Mouse (Mus musculus): ENCODE measurements at regions not wholly inside any gene's neighbourhood (a gene's known extent, or its start where the extent isn't known, plus 50 kb on each side); places are given as distances from the start of the nearest gene placed in this dataset.
"Not testable (repeated sequence)": the region's sequence is repeated elsewhere in the genome, so short reads cannot be mapped to it uniquely, and the experiment has no call there.

DNA sequence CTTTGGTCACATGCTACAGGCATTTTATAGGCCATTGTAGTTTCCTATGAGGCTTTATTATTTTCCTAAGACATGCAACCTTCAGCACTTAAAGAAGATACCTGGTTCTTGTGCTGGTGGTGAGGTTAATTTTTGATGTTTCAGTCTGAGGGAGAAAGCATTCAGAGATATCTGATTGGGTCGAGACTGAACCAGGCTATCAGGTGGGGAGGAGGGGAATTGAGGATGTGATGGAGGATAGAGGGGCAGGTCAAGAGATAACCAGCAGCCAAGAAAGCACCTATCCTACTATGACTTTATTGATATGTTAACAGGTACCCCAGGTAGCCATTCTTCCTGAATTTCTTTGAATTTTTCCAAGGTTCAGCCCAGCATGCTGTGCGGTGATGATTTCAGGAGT lies 74.1 kb upstream of the Zfp988 start:
- H3K9me3 ChIP-seq (ENCODE audit: low read length) = peaks cover 37% of the 10 kb centered on the region
- H3K27ac ChIP-seq (ENCODE audit: low read depth, low read length); H3K4me3 ChIP-seq (ENCODE audit: low read depth, low read length); H3K4me2 ChIP-seq (ENCODE audit: low read depth, low read length, poor library complexity, severe bottlenecking); DNase-seq (ENCODE audit: low spot score); H3K9ac ChIP-seq (replicated peaks; ENCODE audit: low read length, poor library complexity, severe bottlenecking); H3K27me3 ChIP-seq (ENCODE audit: insufficient read depth, low read length); H3K4me1 ChIP-seq (ENCODE audit: insufficient read depth, low read length); H3K36me3 ChIP-seq (ENCODE audit: insufficient read depth, low read length); ATAC-seq (ENCODE audit: low FRiP score): not testable (repeated sequence)
- 76% methylated on average over 2 of the region's 2 CpGs for WGBS

DNA sequence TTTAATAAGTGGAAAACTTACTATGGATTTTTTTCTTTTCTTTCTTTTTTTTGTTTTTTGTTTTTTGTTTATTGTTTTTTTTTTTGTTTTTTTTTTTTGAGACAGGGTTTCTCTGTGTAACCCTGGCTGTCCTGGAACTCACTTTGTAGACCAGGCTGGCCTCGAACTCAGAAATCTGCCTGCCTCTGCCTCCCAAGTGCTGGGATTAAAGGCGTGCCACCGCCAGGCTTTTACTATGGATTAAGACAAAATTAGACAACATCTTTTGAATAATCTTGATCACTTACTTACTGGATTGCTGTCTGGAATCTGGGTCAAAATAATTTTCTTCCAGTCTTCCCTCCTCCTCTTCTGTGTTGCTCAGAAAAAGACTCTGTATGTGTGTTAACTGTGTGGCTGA lies 73.7 kb upstream of the Zfp988 start:
- not testable (repeated sequence) for H3K27ac ChIP-seq (ENCODE audit: low read depth, low read length); H3K4me3 ChIP-seq (ENCODE audit: low read depth, low read length); H3K27me3 ChIP-seq (ENCODE audit: insufficient read depth, low read length); H3K4me2 ChIP-seq (ENCODE audit: low read depth, low read length, poor library complexity, severe bottlenecking); DNase-seq (ENCODE audit: low spot score); ATAC-seq (ENCODE audit: low FRiP score); H3K4me1 ChIP-seq (ENCODE audit: insufficient read depth, low read length); H3K9ac ChIP-seq (replicated peaks; ENCODE audit: low read length, poor library complexity, severe bottlenecking); H3K36me3 ChIP-seq (ENCODE audit: insufficient read depth, low read length)
- peaks cover 37% of the 10 kb centered on the region for H3K9me3 ChIP-seq (ENCODE audit: low read length)
- 92% methylated on average over 3 of the region's 3 CpGs for WGBS

GRCm38 (mm10) chr4:147232279-147232678 lies 73.2 kb upstream of the Zfp988 start:
- peaks cover 41% of the 10 kb centered on the region for H3K9me3 ChIP-seq (ENCODE audit: low read length)
- not testable (repeated sequence) for H3K4me3 ChIP-seq (ENCODE audit: low read depth, low read length); H3K36me3 ChIP-seq (ENCODE audit: insufficient read depth, low read length); ATAC-seq (ENCODE audit: low FRiP score); H3K9ac ChIP-seq (replicated peaks; ENCODE audit: low read length, poor library complexity, severe bottlenecking); H3K4me2 ChIP-seq (ENCODE audit: low read depth, low read length, poor library complexity, severe bottlenecking); H3K27ac ChIP-seq (ENCODE audit: low read depth, low read length); DNase-seq (ENCODE audit: low spot score); H3K4me1 ChIP-seq (ENCODE audit: insufficient read depth, low read length); H3K27me3 ChIP-seq (ENCODE audit: insufficient read depth, low read length)
- WGBS = 94% methylated on average over 1 of the region's 1 CpGs

GRCm38 (mm10) chr4:147234227-147234626 lies 71.2 kb upstream of the Zfp988 start:
- DNase-seq (ENCODE audit: low spot score); ATAC-seq (ENCODE audit: low FRiP score); H3K36me3 ChIP-seq (ENCODE audit: insufficient read depth, low read length); H3K4me1 ChIP-seq (ENCODE audit: insufficient read depth, low read length); H3K4me2 ChIP-seq (ENCODE audit: low read depth, low read length, poor library complexity, severe bottlenecking); H3K27ac ChIP-seq (ENCODE audit: low read depth, low read length); H3K27me3 ChIP-seq (ENCODE audit: insufficient read depth, low read length); H3K9ac ChIP-seq (replicated peaks; ENCODE audit: low read length, poor library complexity, severe bottlenecking); H3K4me3 ChIP-seq (ENCODE audit: low read depth, low read length): not testable (repeated sequence)
- peaks cover 41% of the 10 kb centered on the region for H3K9me3 ChIP-seq (ENCODE audit: low read length)
- WGBS = 48% methylated on average over 2 of the region's 2 CpGs

DNA sequence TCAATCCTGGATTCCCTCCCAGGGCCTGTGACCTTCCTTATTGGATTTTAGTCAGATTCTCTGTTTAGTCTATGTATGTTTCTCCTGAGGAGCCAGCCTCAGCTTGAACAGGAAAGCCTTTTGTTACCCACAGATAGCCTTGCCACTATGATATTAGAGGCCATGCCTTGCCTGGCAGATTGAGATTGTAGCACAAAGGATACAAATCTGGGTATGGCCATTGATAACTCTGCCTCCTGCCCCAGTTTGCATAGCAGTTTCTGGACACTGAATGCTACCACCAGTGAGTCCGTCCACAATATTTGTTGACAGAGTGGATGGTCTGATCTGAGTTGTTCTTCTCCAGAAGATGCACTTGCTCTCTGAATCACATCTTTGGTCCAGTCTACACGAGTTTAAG lies 70.0 kb upstream of the Zfp988 start:
- not testable (repeated sequence) for ATAC-seq (ENCODE audit: low FRiP score); H3K9ac ChIP-seq (replicated peaks; ENCODE audit: low read length, poor library complexity, severe bottlenecking); H3K36me3 ChIP-seq (ENCODE audit: insufficient read depth, low read length); H3K4me1 ChIP-seq (ENCODE audit: insufficient read depth, low read length); H3K4me3 ChIP-seq (ENCODE audit: low read depth, low read length); H3K27me3 ChIP-seq (ENCODE audit: insufficient read depth, low read length); H3K27ac ChIP-seq (ENCODE audit: low read depth, low read length); DNase-seq (ENCODE audit: low spot score); H3K4me2 ChIP-seq (ENCODE audit: low read depth, low read length, poor library complexity, severe bottlenecking)
- peaks cover 43% of the 10 kb centered on the region for H3K9me3 ChIP-seq (ENCODE audit: low read length)
- 52% methylated on average over 2 of the region's 2 CpGs for WGBS

DNA sequence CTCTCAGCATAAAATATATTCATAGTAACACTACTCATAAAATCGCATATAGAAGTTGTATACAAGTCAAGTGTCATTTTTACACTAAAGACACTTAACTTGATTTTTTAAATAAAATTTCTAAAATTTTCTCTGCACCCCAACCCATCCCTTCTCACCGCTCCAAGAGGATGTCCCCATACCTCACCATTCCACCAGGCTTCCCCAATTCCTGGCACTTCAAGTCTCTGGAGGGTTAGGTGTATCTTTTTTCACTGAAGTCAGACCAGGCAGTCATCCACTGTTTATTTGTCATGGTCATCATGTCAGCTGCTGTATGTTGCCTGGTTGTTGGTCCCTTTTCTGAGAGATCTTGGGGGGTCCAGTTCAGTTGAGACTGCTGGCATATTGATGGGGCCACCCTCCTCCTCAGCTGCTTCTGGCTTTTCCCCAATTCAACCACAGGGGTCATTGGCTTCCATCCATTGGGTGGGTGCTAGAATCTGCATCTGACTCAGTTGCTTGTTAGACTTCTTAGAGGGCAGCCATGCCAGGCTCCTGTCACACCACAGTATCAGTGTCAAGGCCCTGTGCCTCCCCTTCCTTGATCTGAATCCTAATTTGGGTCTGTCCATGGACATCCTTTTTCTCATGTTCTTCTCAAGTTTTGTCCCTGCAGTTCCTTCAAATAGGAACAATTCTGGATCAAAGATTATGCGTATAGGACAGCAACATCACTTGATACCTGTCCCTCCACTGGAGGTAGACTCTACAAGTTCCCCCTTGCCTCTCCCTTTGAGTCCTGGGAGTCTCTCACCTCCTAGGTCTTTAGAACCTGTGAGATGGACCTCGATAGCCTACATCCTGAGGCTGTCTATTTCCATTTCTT lies 63.9 kb upstream of the Zfp988 start:
- not testable (repeated sequence) for H3K9ac ChIP-seq (replicated peaks; ENCODE audit: low read length, poor library complexity, severe bottlenecking); DNase-seq (ENCODE audit: low spot score); H3K4me2 ChIP-seq (ENCODE audit: low read depth, low read length, poor library complexity, severe bottlenecking); H3K4me3 ChIP-seq (ENCODE audit: low read depth, low read length); H3K27ac ChIP-seq (ENCODE audit: low read depth, low read length); H3K27me3 ChIP-seq (ENCODE audit: insufficient read depth, low read length); H3K36me3 ChIP-seq (ENCODE audit: insufficient read depth, low read length); H3K4me1 ChIP-seq (ENCODE audit: insufficient read depth, low read length)
- peaks cover 29% of the 10 kb centered on the region for H3K9me3 ChIP-seq (ENCODE audit: low read length)
- WGBS = 75% methylated on average over 4 of the region's 4 CpGs
- 0 out of 2 replicates have a peak, but pooled peaks have one; percentile 52 for ATAC-seq (ENCODE audit: low FRiP score)

All from midbrain, postnatal 0 days (tissue).